Mouse (Mus musculus): ENCODE measurements around the gene Tmem17. TPM values are rescaled to one million over a fixed set of nuclear protein-coding genes. Genes with fewer than 3 reads are reported as not detected.

The Tmem17 gene
- polyA plus RNA-seq, 1 experiment from 2014 or later: 6.1 TPM

- no peak for TF ChIP-seq CTCF (IDR thresholded peaks at IDR 0.05; ENCODE audit: low read depth)
- 85% methylated on average over 6 of the region's 6 CpGs for WGBS
- no peak for ATAC-seq
Measured at GRCm38 (mm10) chr11:22518445-22518844, 6.6 kb downstream of the Tmem17 start.

GRCm38 (mm10) chr11:22520251-22520650 lies 8.4 kb downstream of the Tmem17 start:
- WGBS: 96% methylated on average over 4 of the region's 4 CpGs
- TF ChIP-seq CTCF (IDR thresholded peaks at IDR 0.05; ENCODE audit: low read depth): no peak

More at GRCm38 (mm10) chr11:22518445-22518844, 6.6 kb downstream of the Tmem17 start:
- H3K27me3 ChIP-seq (replicated peaks; ENCODE audit: control insufficient read depth, insufficient read depth, low read length): no peaks in the 10 kb centered on the region
- H3K4me1 ChIP-seq (replicated peaks; ENCODE audit: control insufficient read depth, insufficient read depth, low read length): no peaks in the 10 kb centered on the region
- H3K4me3 ChIP-seq (ENCODE audit: low read depth, low read length): no peak overlapping the region
- 0 out of 2 replicates have a peak, but pooled peaks cover 3% of the 10 kb centered on the region for H3K9me3 ChIP-seq (ENCODE audit: control insufficient read depth)
- no peaks in the 10 kb centered on the region; the same call in 1 of the 2 replicates for H3K36me3 ChIP-seq (ENCODE audit: control insufficient read depth, insufficient read depth)
- no peak overlapping the region for H3K9ac ChIP-seq (ENCODE audit: low read depth, low read length)
- H3K27ac ChIP-seq (ENCODE audit: low read depth, low read length): no peak overlapping the region
- no peak overlapping the region for H3K4me2 ChIP-seq (replicated peaks; ENCODE audit: low read depth)

DNA sequence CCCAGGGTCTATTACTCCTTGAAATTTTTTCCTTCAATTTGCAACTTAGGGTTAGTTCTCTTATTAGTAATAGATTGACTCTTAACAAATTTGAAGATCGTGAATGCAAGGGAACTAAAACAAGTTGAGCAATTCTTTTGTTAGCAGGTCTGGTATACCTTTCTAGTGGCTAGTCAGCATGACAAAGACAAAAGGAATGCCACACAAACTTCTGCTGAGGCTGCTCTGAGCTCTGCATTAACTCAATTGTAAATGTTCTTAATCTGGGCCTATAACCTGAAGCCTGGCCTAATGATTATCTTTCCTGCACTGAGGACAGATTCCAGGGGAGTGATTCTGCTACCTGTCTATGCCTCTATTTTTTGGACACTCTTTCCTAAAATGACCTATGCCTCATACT lies 12.7 kb downstream of the Tmem17 start:
- H3K36me3 ChIP-seq (ENCODE audit: control insufficient read depth, insufficient read depth): no peaks in the 10 kb centered on the region
- no peak for ATAC-seq
- 98% methylated on average over 1 of the region's 1 CpGs for WGBS
- no peak overlapping the region for H3K27ac ChIP-seq (ENCODE audit: low read depth, low read length)
- H3K4me1 ChIP-seq (replicated peaks; ENCODE audit: control insufficient read depth, insufficient read depth, low read length): no peaks in the 10 kb centered on the region
- no peak overlapping the region for H3K9ac ChIP-seq (ENCODE audit: low read depth, low read length)
- no peaks in the 10 kb centered on the region for H3K9me3 ChIP-seq (ENCODE audit: control insufficient read depth)
- TF ChIP-seq CTCF (IDR thresholded peaks at IDR 0.05; ENCODE audit: low read depth): no peak
- H3K27me3 ChIP-seq (replicated peaks; ENCODE audit: control insufficient read depth, insufficient read depth, low read length): no peaks in the 10 kb centered on the region
- no peak overlapping the region for H3K4me3 ChIP-seq (ENCODE audit: low read depth, low read length)
- H3K4me2 ChIP-seq (replicated peaks; ENCODE audit: low read depth): no peak overlapping the region

More at GRCm38 (mm10) chr11:22520251-22520650, 8.4 kb downstream of the Tmem17 start:
- Histone ChIP-seq H3K27ac (ENCODE audit: low read depth, low read length) (no peak overlapping the region), H3K4me1 (replicated peaks; ENCODE audit: control insufficient read depth, insufficient read depth, low read length) (no peaks in the 10 kb centered on the region), H3K36me3 (ENCODE audit: control insufficient read depth, insufficient read depth) (no peaks in the 10 kb centered on the region; the same call in 1 of the 2 replicates), H3K4me3 (ENCODE audit: low read depth, low read length) (no peak overlapping the region), H3K9ac (ENCODE audit: low read depth, low read length) (no peak overlapping the region), H3K27me3 (replicated peaks; ENCODE audit: control insufficient read depth, insufficient read depth, low read length) (no peaks in the 10 kb centered on the region), H3K9me3 (ENCODE audit: control insufficient read depth) (0 out of 2 replicates have a peak, but pooled peaks cover 3% of the 10 kb centered on the region), H3K4me2 (replicated peaks; ENCODE audit: low read depth) (no peak overlapping the region)
- no peak for ATAC-seq

DNA sequence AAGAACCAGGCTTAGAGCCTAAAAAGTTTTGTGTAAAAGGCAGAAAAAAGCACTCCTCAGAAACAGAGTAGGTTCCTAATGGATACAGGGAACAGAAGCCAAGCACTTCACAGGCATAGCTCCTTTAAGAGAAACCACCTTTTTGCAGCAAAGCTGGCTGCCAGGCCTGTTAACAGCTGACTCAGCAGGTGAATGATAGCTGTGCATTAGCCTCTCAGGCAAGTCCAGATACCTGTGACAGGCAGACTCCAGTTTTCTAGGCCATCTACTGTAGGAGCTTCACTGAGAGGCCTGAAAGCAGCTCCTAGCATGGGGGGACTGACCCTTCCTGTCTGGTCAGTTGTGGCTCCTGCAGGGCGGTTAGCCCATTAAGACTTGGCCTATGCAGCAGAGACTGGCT lies 28.7 kb downstream of the Tmem17 start:
- TF ChIP-seq CTCF (IDR thresholded peaks at IDR 0.05; ENCODE audit: low read depth): no peak
- H3K9me3 ChIP-seq (ENCODE audit: control insufficient read depth): no peaks in the 10 kb centered on the region
- H3K4me3 ChIP-seq (ENCODE audit: low read depth, low read length): no peak overlapping the region
- no peaks in the 10 kb centered on the region for H3K27me3 ChIP-seq (replicated peaks; ENCODE audit: control insufficient read depth, insufficient read depth, low read length)
- WGBS: 68% methylated on average over 1 of the region's 1 CpGs
- no peaks in the 10 kb centered on the region for H3K4me1 ChIP-seq (replicated peaks; ENCODE audit: control insufficient read depth, insufficient read depth, low read length)
- no peak overlapping the region for H3K9ac ChIP-seq (ENCODE audit: low read depth, low read length)
- H3K4me2 ChIP-seq (replicated peaks; ENCODE audit: low read depth): no peak overlapping the region
- H3K27ac ChIP-seq (ENCODE audit: low read depth, low read length): no peak overlapping the region
- ATAC-seq: no peak
- no peaks in the 10 kb centered on the region for H3K36me3 ChIP-seq (ENCODE audit: control insufficient read depth, insufficient read depth)

DNA sequence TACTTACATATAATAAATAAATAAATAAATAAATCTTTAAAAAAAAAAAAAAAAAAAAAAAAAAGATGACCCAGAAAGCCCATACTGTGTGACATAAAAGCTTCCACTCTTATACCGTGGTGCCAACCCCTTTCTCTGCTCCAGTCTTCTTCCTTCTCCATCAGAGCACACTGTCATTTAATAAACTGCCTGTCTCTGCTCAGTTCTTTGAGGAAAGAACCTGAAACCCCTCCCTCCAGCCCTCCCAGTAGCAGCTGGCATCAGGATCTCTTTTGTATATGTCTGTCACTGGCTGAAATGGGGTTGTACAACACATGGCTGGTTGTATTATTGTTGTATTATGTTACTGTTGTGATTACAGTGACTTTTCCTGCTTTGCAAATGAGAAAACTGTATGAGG lies 48.2 kb downstream of the Tmem17 start:
- Histone ChIP-seq H3K27me3 (replicated peaks; ENCODE audit: control insufficient read depth, insufficient read depth, low read length) (no peaks in the 10 kb centered on the region), H3K4me3 (ENCODE audit: low read depth, low read length) (no peak overlapping the region), H3K36me3 (ENCODE audit: control insufficient read depth, insufficient read depth) (no peaks in the 10 kb centered on the region), H3K9ac (ENCODE audit: low read depth, low read length) (no peak overlapping the region), H3K4me1 (replicated peaks; ENCODE audit: control insufficient read depth, insufficient read depth, low read length) (no peaks in the 10 kb centered on the region), H3K27ac (ENCODE audit: low read depth, low read length) (no peak overlapping the region), H3K4me2 (replicated peaks; ENCODE audit: low read depth) (no peak overlapping the region), H3K9me3 (ENCODE audit: control insufficient read depth) (no peaks in the 10 kb centered on the region)
- no peak for ATAC-seq
- no peak for TF ChIP-seq CTCF (IDR thresholded peaks at IDR 0.05; ENCODE audit: low read depth)
- 79% methylated on average over 1 of the region's 1 CpGs for WGBS

GRCm38 (mm10) chr11:22560503-22561328 lies 48.8 kb downstream of the Tmem17 start:
- H3K4me1 ChIP-seq (replicated peaks; ENCODE audit: control insufficient read depth, insufficient read depth, low read length): no peaks in the 10 kb centered on the region
- H3K9ac ChIP-seq (ENCODE audit: low read depth, low read length): no peak overlapping the region
- no peak overlapping the region for H3K4me3 ChIP-seq (ENCODE audit: low read depth, low read length)
- no peaks in the 10 kb centered on the region for H3K27me3 ChIP-seq (replicated peaks; ENCODE audit: control insufficient read depth, insufficient read depth, low read length)
- no peak overlapping the region for H3K27ac ChIP-seq (ENCODE audit: low read depth, low read length)
- no peaks in the 10 kb centered on the region for H3K36me3 ChIP-seq (ENCODE audit: control insufficient read depth, insufficient read depth)
- no peaks in the 10 kb centered on the region for H3K9me3 ChIP-seq (ENCODE audit: control insufficient read depth)
- 35% methylated on average over 6 of the region's 6 CpGs for WGBS
- H3K4me2 ChIP-seq (replicated peaks; ENCODE audit: low read depth): no peak overlapping the region
- TF ChIP-seq CTCF (IDR thresholded peaks at IDR 0.05; ENCODE audit: low read depth): no peak
- ATAC-seq: no peak
